Mouse (Mus musculus) adrenal gland, postnatal 14 days (tissue): ENCODE data around the gene Bzw1. TPM values are rescaled to one million over a fixed set of nuclear protein-coding genes. Genes with fewer than 3 reads are reported as not detected.

Experiments
- DNase-seq: peaks from one replicate; pipeline ENCODE4 v3.0.0; 2021; ENCODE audit warnings: mixed read lengths
- total RNA-seq: library from RNA; stranded (reverse); gene quantifications from 2 replicates; pipeline ENCODE4 v1.2.3, GENCODE M21; 2021

Gene Bzw1
- total RNA-seq, 1 experiment from 2014 or later = 184 TPM

DNA sequence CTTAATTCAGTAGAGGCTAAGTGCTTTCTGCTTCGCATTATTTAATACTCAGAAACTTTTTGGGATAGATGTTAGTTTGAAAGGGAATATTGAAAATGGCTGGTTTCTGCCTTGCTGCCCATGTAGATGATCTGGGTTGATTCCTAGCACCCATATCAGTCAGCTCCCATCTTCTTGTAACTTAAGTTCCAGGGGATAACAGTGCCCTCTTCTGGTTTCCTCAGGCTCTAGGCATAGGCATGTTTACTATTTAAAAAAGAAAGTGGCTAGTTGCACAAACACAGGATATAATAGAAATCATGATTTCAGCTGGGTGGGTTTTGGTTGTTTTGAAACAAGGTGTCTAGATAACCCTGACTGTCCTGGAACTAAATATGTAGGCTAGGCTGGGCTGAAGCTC lies 3.5 kb downstream of the Bzw1 start:
- no peak for DNase-seq

DNA sequence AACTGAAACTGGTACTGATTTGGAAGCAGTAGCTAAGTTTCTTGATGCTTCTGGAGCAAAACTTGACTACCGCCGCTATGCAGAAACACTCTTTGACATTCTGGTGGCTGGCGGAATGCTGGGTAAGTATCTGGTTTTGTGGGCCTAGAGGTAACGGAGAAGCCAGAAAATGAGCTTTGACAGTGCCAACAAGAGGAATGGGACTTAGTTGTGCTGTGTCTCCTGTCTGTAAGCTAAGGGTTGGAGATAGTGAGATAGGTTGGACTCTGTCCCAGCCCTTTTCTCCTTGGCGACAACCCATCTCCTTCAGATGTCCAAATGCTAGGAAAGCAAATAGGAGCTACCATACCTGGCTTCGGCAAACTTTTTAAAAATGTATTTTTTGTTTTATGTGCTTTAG lies 5.0 kb downstream of the Bzw1 start:
- DNase-seq = no peak

DNA sequence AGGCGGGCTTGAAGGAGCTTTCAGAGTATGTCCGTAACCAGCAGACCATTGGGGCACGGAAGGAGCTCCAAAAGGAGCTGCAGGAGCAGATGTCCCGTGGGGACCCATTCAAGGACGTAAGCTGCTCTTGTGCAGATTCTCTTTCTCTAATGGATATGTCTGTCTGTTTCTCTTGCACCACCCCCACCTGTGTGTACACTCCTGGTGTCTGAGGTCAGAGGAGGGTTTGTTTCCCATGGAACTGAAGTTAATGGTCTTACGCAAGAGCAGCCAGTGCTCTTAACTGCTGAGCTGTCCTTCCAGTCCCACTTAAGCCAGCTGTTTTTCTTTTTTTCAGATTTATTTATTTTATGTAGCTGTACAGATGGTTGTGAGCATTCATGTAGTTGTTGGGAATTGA lies 8.7 kb downstream of the Bzw1 start:
- no peak for DNase-seq

DNA sequence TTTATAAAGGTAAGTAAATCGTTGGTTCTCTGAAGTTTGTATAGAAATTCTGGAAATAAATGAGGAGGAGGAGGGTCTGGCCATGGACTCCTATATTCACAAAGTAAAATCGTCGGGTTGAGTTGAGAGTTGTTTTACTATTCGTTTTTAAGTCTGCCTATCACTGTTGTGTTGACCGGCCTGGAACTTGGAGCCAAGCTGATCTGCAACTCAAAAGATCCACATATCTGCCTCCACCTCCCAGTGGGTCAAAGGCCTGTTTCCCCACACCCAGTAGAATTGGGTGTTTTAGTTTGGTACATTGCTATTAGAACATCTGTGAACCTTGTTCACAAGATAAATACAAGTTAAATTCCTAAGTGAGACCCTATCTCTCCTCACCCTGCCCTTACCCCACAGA lies 11.0 kb downstream of the Bzw1 start:
- DNase-seq = no peak

DNA sequence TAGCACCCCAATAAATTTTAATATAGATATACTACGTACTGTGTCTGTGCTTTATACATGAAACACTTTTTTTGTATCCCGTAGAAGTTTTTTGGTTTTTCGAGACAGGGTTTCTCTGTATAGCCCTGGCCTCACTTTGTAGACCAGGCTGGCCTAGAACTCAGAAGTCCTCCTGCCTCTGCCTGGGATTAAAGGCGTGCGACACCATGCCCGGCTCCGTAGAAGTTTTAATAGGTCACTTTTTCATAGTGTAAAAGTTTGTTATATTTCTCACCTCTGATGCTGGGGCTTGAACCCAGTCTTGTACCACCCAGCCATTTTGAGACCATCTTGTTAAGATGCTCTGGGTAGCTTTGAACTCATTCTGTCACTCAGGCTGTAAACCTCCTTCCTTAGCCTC lies 14.6 kb downstream of the Bzw1 start:
- DNase-seq = no peak

DNA sequence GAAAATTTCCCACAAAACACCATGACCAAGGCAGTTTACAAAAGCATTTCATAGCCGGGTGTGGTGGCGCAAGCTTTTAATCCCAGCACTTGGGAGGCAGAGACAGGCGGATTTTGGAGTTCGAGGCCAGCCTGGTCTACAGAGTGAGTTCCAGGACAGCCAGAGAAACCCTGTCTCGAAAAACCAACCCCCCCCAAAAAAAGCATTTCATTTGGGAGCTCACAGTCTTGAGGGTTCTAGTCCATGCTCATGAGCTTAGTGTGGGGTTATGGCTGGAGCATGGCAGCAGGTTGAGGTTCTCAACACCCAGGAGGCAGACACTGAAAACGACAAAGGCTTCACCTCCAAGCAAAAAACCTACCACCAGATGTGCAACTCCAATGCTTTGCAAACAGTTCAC lies 15.4 kb downstream of the Bzw1 start:
- DNase-seq = no peak

DNA sequence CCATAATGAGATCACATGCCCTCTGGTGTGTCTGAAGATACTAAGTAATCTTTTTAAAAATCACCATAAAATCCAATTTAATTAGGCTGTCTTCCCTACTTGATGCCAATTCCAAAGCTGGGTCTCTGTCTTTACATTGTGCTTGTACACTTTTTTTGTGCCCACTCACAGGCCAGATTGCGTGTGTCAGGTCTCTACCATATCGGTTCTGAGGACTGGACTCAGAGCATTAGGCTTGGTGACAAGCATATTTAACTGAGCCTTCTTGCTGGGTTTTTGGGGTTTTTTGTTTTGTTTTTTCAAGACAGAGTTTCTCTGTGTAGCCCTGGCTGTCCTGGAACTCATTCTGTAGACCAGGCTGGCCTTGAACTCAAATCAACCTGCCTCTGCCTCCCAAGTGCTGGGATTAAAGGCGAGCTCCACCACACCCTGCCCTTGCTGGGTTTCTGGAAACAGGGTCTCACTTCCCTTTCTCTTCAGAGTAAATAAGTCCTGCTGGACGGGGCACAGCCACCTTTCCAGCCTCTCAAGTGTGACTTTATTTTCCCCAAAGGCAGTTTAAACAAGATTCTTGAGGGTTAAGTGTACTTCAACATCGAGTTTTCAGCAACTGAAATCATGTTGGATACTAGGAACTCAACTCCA lies 17.0 kb downstream of the Bzw1 start:
- DNase-seq = no peak

DNA sequence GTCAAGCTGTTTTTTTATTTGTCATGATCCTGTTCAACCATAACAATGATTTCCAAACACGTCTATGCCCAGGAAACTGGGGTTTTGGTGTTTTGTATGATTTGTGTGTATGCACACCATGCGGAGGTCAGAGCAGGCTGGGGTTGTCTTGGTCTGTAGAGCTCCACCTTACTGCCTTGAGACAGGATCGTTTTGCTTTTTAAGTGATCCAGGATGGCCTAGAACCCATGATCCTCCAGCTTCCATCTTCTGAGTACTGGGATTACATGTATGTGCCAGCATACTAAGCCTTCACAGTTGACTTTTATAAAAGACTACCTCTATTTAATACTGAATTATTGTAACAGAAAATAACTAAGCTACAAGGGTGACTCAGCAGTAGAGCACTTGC lies 17.5 kb downstream of the Bzw1 start:
- DNase-seq = no peak

DNA sequence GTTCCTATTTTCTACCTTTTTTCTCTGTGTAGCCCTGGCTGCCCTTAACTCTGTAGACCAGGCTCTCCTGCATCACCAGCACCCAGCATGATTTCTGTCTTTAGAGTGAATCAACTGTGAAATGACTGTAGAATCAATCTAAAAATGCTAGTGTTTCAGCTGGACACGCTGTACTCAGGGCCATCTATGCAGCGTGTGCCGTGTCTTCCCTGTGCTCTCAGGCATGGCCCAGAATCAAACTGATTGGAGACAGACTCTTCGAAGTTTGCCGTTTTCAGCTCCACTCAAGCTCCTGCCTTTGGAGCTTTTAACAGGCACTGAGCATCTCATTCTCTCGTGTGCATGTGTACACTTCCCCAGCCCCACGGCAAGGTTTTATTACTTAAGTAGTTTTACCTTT lies 18.1 kb downstream of the Bzw1 start:
- DNase-seq = no peak

DNA sequence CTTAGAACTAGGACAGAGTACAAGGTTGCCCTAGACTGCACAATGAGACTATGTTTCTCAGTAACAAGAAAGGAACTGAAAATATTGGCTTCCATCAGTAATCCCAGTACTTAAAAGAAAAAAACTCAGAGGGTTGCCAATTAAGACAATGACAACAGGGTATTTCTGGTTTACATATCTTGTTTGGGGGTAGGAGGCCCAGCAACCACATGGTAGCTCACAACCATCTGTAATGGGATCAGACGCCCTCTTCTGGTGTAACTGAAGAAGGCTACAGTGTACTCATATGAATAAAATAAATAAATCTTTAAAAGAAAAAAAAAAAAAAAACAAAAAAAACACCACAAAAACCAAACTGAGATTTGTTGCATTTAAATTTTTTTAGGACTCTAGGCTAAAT lies 22.7 kb downstream of the Bzw1 start:
- DNase-seq = no peak

DNA sequence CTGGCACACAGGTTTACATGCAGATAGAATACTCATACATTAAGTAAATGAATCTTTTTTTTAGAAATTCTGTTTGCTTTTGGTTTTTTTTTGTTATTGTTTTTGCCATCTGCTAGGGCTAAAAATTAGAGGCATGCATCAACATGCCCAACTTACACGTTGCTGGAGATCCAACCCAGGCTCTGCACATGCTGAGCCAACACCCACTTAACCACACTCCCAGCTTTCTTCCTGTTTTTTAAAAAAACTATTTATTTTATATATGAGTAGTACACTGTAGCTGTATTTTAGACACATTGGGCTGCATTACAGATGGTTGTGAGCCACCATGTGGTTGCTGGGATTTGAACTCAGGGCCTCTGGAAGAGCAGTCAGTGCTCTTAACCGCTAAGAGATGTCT lies 23.4 kb downstream of the Bzw1 start:
- no peak for DNase-seq

DNA sequence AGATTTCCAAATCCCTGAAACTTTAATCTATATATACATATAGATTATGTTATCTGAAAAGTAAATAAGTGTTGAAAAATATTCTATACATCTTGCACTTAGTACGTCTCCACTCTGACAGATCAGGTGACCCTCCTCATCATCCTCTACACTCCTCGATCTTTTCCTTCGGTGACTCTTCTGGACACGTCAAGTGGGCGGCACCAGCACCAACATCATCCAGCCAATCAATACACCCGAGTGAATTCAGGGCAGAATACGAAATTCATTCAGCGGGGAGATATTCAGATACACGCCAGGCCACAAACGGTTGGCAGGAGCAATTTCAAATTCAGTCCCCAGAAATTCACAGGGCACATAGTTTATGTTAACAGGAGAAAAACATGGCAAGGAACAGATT lies 27.3 kb downstream of the Bzw1 start:
- DNase-seq = no peak

DNA sequence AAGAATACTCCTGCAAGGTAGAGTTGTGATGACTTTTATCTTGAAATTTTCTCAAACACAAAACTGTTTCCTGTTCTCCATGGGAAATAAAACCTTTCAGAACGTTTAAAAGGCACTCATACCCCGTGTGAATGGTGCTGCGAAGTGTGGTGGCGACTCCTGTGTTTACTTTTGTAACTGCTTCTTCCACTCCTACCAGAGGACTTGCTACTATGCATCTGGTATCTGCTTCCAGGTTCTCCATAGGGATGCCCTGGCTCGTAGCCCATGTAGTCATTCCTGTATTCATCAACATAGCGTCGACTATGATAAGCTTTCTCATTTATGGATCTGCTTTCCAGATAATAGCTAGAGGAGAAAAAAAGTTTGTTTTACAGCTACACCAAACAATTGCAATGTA lies 28.3 kb downstream of the Bzw1 start:
- DNase-seq = no peak

DNA sequence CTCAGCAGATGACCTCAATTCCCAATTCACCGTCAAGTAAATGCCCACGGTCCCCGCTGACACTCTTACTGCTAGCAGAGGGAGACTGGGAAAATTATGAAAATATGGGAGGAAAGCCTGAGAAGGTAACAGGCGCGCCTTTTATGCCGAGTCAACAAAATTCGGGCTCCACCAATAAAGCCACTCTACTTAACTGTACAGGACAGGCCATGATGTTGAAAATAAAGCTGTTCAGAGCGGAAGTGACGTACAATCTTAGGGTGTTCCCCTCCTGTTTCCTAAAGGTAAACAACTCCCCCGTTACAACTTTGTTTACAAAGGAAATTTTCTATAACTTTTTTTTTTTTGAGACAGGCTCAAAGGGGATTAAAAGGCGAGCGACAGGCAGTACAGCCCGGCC lies 30.2 kb downstream of the Bzw1 start:
- DNase-seq = peak; percentile 50

DNA sequence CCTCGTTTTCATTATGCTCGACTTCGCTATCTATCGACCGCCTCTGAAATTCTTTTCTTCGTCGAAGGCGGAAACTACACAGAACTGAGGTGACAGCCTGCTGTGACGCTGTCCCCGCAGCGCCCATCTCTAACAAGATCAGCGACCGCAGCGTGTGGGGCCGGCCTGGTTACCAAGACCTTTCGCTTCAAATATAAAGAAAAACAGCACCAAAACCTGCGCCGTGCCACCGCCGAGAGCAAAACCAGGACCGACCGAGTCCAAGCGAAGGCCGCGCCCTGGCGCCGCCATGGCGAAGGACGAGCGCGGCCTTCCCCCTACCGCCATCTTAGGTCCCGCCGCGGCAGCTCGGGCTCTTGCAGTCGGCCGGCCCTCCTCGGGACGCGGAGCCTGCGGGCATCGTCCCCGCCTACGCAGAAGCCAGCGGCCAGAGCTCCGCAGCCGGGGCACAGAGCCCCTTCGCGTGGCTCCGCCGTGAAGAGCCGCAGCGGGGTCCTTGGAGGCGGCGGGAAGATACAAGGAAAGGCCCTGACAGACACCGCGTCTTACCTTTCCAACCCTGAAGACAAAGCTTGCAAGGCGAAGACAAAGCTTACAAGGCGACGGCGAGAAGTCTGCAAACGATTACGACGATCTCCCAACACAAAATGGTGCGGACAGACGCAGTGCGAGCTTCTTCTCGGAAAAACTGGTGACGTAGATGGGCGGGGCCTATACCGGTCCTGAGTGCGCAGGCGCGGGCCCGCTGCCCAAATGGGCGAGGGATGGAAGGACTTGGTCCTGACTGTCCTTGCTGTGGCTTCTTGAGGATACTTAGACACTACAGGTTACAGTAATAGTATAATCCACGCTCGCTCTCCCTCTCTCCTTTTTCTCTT lies 30.9 kb downstream of the Bzw1 start, which contains the start of gene Clk1:
TSS of gene Clk1 (minus strand) at position 696 of the 878 bp plus-strand sequence.
- DNase-seq = peak; percentile 99

DNA sequence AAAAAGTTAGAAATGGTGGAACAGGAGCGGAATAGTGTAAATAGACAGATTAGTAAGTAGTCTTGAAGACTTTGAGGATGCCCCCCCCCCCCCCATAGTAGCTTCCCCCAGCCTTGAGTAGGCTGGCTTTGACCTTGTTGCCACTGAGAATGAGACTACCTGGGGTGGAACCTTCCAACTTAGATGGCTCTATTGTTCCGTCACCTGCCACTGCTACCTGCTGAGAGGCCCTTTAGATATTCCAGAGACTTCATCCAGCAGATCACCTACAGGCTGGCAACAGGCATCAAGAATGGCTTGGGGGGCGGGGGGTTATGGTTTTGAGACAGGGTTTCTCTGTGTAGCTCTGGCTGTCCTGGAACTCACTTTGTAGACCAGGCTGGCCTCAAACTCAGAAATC lies 31.9 kb downstream of the Bzw1 start:
- DNase-seq = no peak

DNA sequence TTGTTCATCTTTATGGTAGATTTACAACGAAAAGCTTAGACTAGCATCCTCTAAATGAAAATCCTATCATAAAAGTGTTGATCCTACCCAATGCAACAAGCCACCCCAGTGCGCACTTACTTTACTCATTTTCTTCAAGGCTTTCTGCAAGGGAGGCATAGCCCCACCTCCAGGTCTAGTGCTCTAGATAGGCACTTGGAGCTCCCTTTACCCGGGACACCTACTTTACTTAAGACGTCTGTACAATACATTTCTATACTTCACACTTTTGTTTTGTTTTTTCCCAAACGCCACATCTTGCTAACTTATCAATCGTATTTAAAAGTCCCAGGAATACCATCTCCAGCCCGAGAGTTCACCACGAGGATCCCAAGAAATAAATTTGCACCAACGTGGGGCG lies 52.0 kb downstream of the Bzw1 start:
- no peak for DNase-seq

DNA sequence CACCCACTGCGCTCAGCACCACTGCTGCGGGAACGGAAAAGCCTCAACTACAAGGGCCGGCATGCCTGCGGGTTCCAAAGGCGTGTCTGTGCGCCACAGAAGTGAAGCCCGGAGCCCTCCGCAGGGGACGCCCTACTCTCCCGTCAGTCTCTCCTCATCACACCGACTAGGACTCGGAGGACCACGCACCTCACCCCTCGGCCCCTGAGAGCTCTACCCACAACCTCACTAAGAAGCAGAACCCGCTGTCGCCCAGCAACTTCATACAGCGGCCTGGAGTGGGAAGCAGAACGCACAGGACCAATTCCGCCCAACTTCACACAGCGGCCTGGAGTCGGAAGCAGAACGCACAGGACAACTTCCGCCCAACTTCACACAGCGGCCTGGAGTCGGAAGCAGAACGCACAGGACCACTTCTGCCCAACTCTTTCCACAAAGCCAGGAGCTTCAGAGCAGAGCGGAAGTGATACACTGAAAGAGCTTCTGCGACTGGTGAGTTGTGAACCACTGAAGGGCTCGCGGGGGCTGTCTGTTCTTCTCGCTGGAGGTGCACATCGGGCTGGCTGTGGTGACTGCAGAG lies 52.5 kb downstream of the Bzw1 start, which contains the start of the genes Nif3l1 and Ppil3:
TSS of gene Nif3l1 (plus strand) at position 9 of the 580 bp plus-strand sequence.
TSS of gene Ppil3 (minus strand) at position 344 of the 580 bp plus-strand sequence.
- DNase-seq = peak; percentile 91

DNA sequence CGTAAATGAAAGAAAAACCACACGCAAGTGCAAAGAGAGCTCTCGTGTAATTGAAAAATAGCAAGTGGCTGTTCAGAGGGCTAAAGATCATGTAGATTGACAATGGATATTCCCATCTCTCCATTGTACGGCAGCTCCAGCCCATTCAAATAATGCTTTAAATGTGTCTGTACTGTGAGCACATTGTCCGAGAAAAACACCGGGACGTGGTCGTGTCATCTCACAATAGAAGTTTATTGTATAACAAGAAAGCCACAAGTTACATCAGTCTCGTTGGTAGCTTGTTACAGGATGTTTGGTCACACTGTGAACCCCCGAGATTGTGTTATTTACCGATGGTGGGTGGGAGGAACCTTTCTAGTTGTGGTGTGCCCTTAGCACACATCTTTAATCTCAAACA lies 53.2 kb downstream of the Bzw1 start:
- DNase-seq = no peak

DNA sequence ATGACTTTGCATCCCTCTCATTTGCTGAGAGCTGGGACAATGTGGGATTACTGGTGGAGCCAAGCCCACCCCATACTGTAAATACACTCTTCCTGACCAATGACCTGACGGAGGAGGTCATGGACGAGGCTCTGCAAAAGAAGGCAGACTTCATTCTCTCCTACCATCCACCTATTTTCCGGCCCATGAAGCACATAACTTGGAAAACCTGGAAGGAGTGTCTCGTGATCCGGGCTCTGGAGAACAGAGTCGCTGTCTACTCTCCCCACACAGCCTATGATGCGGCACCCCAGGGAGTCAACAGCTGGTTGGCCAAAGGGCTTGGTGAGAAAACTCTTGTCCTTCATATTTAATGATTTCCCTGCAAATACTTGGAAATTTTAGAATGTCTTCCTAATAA lies 55.1 kb downstream of the Bzw1 start:
- DNase-seq = no peak

DNA sequence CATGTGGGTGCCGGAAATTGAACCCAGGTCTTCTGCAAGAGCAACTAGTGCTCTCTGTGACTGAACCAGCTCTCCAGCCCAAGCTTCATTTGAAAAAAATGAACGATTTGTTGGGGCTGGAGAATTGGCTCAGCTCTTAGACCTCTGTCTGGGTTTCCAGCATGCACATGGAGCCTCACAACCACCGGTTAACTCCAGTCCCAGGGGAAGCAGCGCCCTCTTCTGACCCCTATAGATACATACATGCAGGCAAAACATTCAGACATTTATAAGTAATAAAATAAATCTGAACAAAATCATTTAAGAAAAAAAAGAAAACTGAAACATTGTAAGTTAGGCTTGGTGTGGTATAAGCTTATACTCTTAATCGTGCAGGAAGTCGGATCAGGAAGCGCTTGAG lies 55.7 kb downstream of the Bzw1 start:
- DNase-seq = no peak

DNA sequence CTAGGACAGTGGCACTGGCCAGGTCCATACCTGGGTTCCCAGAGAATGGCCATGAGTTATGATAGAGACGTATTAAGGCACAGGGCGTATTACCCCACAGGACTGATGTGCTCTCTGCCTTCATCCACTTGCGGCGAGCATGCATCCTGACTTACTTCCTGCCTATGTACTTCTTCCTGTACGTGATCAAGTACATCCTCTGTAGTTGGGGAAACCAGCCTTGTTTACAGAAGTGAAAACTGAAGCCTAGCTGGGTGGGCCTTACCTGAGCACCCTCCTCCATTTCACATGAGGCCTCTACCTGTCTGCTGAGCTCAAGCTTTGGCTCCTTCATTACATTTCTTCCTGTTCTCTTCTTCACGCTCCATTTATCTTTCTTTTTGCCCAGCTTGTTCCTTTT lies 61.6 kb downstream of the Bzw1 start:
- no peak for DNase-seq
